Mouse (Mus musculus) neural tube, embryonic 12.5 days (tissue): ENCODE data around the gene Snf8. TPM values are rescaled to one million over a fixed set of nuclear protein-coding genes. Genes with fewer than 3 reads are reported as not detected.

ENCODE experiments used
- ATAC-seq: fragments of 200-750 bp; cut with Nextera tagmentation; 2 replicates; pipeline ENCODE4 v1.8.0; 2017; ENCODE audit warnings: low read depth, mild to moderate bottlenecking, moderate TSS enrichment, moderate library complexity; ENCODE audit not compliant: low FRiP score
- H3K27ac ChIP-seq: fragments of 300-500 bp; sonication (generic); 2 replicates; pipeline ENCODE4 v1.5.1; 2016
- H3K27me3 ChIP-seq: fragments of 300-500 bp; sonication (generic); replicated peaks from 2 replicates; pipeline ENCODE4 v1.6.1; 2016; ENCODE audit warnings: mild to moderate bottlenecking
- H3K36me3 ChIP-seq: fragments of 300-500 bp; sonication (generic); 2 replicates; pipeline ENCODE4 v1.6.1; 2016; ENCODE audit warnings: mild to moderate bottlenecking
- H3K4me1 ChIP-seq: fragments of 300-500 bp; sonication (generic); 2 replicates; pipeline ENCODE4 v1.6.1; 2016
- H3K4me2 ChIP-seq: fragments of 300-500 bp; sonication (generic); replicated peaks from 2 replicates; pipeline ENCODE4 v1.6.1; 2016; ENCODE audit warnings: mild to moderate bottlenecking
- H3K4me3 ChIP-seq: fragments of 300-500 bp; sonication (generic); 2 replicates; pipeline ENCODE4 v1.5.1; 2016
- H3K9ac ChIP-seq: fragments of 300-500 bp; sonication (generic); 2 replicates; pipeline ENCODE4 v1.6.1; 2016; ENCODE audit warnings: mild to moderate bottlenecking
- H3K9me3 ChIP-seq: fragments of 300-500 bp; sonication (generic); 2 replicates; pipeline ENCODE4 v1.6.1; 2016; ENCODE audit warnings: mild to moderate bottlenecking
- WGBS: fragments of 180-500 bp; shearing (Covaris S2); methylation state at CpG from one replicate; pipeline ENCODE4 v1.1.7; 2016; 5-methylcytosine and 5-hydroxymethylcytosine counted together
- polyA plus RNA-seq: library from polyadenylated mRNA; unstranded; fragments of >200 nt; fragmentation: Nextera tagmentation; extraction: Ambion mirVana; gene quantifications from 2 replicates; pipeline ENCODE4 v1.2.1, GENCODE M21; 2016

The Snf8 gene
- polyA plus RNA-seq, 1 experiment from 2014 or later = 134 TPM

DNA sequence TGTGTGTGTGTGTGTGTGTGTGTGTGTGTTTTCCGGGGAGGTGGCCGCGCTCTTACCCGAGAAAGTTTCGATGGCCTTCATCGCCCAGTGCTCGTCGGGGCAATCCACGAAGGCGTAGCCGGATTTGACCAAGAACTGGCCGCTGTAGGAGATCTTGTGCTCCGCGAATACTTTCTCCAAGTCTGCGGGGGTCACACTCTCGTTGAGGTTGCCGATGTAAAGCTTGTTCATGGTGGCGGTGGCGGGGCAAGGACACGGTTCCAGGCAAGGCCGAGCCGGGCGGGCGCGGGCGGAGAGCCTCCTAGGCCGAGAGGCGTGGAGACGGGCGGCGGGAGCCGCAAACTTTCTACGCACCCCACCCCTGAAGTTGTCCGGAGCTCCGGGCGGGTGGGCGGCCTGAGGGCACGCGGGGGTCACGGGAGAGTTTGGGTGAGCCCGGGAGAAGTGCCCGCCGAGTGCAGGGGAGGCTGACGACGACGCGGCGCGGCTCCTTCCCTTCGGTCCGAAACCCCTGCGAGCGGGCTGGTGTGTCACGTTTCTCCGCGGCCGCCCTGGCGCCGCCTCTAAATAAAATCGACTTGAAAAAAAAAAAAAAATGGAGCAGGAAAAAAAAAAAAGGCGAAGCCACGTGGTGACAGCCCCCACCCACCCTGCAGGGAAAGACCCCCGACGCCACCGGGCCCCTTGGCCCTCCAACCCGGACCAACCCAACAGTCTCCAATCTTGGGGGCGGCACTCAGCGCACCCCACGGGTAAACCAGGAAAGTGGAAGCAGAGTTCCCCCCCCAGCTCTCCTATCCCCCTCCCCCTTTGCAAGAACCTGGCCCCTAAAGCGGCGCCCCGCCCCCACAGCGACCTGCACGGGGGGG lies 29.0 kb upstream of the Snf8 start, which contains the start of gene Igf2bp1:
TSS of gene Igf2bp1 (minus strand) at position 538 of the 869 bp plus-strand sequence.
- WGBS = under 1% methylated on average over 69 of the region's 74 CpGs
- peak within 1 kb of the TSS; percentile 95 for H3K27ac ChIP-seq
- H3K4me2 ChIP-seq = peak within 1 kb of the TSS; percentile 88
- H3K9me3 ChIP-seq = no peaks in the 10 kb centered on the region
- no peaks in the 10 kb centered on the region for H3K27me3 ChIP-seq
- no peaks in the 10 kb centered on the region for H3K36me3 ChIP-seq
- ATAC-seq = 0 out of 2 replicates have a peak, but pooled peaks have one; percentile 41
- peak within 1 kb of the TSS; percentile 96 for H3K4me3 ChIP-seq
- H3K9ac ChIP-seq = peak within 1 kb of the TSS; percentile 97
- H3K4me1 ChIP-seq = peaks cover 22% of the 10 kb centered on the region

DNA sequence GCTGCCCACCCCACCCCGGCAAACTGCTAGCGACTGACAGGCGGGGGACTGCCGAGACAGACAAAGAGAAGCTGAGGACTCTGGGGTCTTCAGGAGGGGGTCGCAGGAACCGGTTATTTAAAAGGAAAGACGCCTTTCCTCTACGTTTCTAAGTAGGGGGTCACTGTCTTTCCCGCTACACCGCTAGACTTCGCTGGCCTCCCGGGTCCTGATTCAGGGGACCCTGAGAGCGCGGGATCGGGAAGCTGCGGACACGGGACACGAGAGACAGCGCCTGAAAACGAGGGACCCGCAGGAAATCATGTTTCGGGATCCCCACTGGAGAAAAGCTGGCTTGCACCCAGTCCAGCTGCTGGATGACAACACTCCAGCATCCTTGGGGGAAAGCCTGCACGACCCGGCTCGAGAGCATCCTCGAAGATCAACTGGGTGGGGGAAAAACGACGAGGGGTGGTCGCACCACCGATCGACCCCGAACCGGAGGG lies 28.3 kb upstream of the Snf8 start:
- Histone ChIP-seq H3K27me3 (no peaks in the 10 kb centered on the region), H3K36me3 (no peaks in the 10 kb centered on the region), H3K4me3 (peak overlapping the region; percentile 96), H3K4me1 (peaks cover 21% of the 10 kb centered on the region), H3K9me3 (no peaks in the 10 kb centered on the region), H3K27ac (peak overlapping the region; percentile 95), H3K4me2 (peak overlapping the region; percentile 88), H3K9ac (peak overlapping the region; percentile 97)
- peak; percentile 44 for ATAC-seq
- under 1% methylated on average over 33 of the region's 33 CpGs for WGBS

GRCm38 (mm10) chr11:96006852-96007515 lies 27.7 kb upstream of the Snf8 start:
- WGBS = 1% methylated on average over 65 of the region's 67 CpGs
- H3K4me3 ChIP-seq = peak overlapping the region; percentile 96
- H3K36me3 ChIP-seq = no peaks in the 10 kb centered on the region
- peaks cover 17% of the 10 kb centered on the region for H3K4me1 ChIP-seq
- no peaks in the 10 kb centered on the region for H3K27me3 ChIP-seq
- H3K27ac ChIP-seq = peak overlapping the region; percentile 95
- H3K4me2 ChIP-seq = peak overlapping the region; percentile 88
- peak; percentile 83 for ATAC-seq
- H3K9me3 ChIP-seq = no peaks in the 10 kb centered on the region
- H3K9ac ChIP-seq = peak overlapping the region; percentile 97

- Histone ChIP-seq H3K36me3 (no peaks in the 10 kb centered on the region), H3K9me3 (no peaks in the 10 kb centered on the region), H3K4me1 (peaks cover 13% of the 10 kb centered on the region), H3K27me3 (no peaks in the 10 kb centered on the region), H3K4me2 (peak overlapping the region; percentile 88), H3K9ac (peak overlapping the region; percentile 97), H3K27ac (peak overlapping the region; percentile 95), H3K4me3 (peak overlapping the region; percentile 96)
- WGBS = under 1% methylated on average over 33 of the region's 33 CpGs
- ATAC-seq = peak; percentile 35; the same call in 1 of the 2 replicates
Measured at GRCm38 (mm10) chr11:96007516-96008235, 27.0 kb upstream of the Snf8 start.

DNA sequence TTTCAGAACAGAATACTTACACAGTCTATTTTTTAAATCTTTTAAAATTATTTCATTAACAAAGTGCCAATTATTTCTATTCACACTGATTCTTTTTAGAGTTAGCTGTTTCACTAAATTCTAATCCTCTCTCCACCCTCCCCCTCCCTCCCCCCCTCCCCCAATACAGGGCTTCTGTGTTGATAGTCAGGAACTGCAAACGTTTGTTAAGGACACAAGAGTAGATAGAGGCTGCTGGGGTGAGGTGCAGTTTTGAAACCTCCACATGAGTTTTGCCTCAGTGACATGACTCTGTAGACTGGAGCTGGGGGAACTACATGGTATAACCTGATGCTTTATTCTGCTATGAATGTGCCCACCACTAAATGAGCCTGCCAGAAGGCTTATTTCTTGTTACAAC lies 25.9 kb upstream of the Snf8 start:
- no peak overlapping the region for H3K4me3 ChIP-seq
- no peak overlapping the region for H3K4me2 ChIP-seq
- H3K27me3 ChIP-seq = no peaks in the 10 kb centered on the region
- H3K27ac ChIP-seq = no peak overlapping the region
- H3K9ac ChIP-seq = no peak overlapping the region
- no peaks in the 10 kb centered on the region for H3K36me3 ChIP-seq
- no peaks in the 10 kb centered on the region for H3K9me3 ChIP-seq
- H3K4me1 ChIP-seq = peaks cover 4% of the 10 kb centered on the region
- no peak for ATAC-seq
- 0% methylated on average over 1 of the region's 1 CpGs for WGBS

DNA sequence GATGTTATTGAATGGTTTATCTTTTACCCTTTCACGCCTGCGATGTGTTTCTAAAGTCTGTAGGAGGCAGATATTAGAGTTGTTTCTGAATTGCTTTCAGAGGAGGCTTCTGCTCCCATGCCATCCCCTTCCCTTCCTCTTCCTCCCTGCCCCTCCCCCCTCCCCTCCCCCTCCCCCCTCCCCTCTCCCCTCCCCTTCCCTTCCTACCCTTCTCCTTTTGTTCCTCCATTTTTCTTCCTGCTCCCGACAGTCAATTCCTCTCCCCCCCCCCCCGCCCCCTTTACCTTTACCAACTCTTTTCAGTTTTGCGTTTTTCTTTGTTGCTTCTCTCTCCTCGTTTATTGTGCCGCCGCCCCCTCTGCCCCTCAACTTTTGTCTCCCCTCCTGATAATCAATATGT lies 22.7 kb upstream of the Snf8 start:
- peaks cover 4% of the 10 kb centered on the region for H3K4me1 ChIP-seq
- H3K9ac ChIP-seq = no peak overlapping the region
- H3K27ac ChIP-seq = no peak overlapping the region
- no peak overlapping the region for H3K4me3 ChIP-seq
- no peaks in the 10 kb centered on the region for H3K36me3 ChIP-seq
- H3K9me3 ChIP-seq = no peaks in the 10 kb centered on the region
- no peak for ATAC-seq
- H3K27me3 ChIP-seq = no peaks in the 10 kb centered on the region
- peak overlapping the region; percentile 41 for H3K4me2 ChIP-seq
- 4% methylated on average over 5 of the region's 8 CpGs for WGBS

DNA sequence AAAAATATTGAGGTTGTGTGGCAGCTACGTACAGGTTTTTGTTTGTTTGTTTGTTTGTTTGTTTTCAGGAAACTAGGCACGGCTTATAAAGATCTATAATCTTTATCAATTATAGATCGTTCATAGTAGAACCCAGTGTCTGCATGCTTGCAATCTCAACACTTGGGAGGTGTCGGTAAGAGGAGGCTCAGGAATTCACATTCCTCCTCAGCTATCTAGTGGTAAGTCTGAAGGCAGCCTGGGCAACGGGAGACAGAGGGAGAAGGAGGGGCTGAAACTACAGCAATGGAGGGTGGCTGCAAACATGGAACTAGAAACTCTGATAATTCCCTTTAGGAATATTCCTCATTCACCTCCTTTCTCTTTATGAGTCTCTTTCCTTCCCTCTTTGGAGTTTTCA lies 19.3 kb upstream of the Snf8 start:
- Histone ChIP-seq H3K4me2 (no peak overlapping the region), H3K27me3 (no peaks in the 10 kb centered on the region), H3K4me1 (peaks cover 4% of the 10 kb centered on the region), H3K4me3 (no peak overlapping the region), H3K36me3 (no peaks in the 10 kb centered on the region), H3K9ac (no peak overlapping the region), H3K27ac (no peak overlapping the region), H3K9me3 (no peaks in the 10 kb centered on the region)
- no peak for ATAC-seq
- WGBS = 53% methylated on average over 5 of the region's 5 CpGs

DNA sequence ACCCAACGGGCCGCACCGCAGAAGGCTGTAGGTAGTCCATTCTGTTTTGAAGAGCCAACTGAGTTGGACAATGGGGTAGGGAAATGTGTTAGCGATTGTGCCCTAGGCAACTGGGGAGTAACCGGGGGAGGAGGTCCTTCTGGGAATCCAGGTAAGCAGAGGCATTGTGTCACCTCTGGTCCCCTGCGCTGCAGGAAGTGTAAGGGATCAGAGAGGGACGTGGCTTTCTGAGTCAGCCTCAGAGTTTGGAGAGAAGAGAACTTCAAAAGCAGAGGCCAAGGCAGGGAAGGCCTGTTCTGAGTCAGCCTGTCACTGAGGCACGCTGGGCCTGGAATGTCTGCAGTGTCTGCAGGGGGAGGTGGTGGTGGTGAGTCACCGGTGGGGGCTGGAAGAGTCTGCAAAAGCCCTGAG lies 16.7 kb upstream of the Snf8 start:
- Histone ChIP-seq H3K36me3 (no peaks in the 10 kb centered on the region), H3K27me3 (no peaks in the 10 kb centered on the region), H3K27ac (no peak overlapping the region), H3K9me3 (no peaks in the 10 kb centered on the region), H3K4me2 (no peak overlapping the region), H3K4me1 (no peaks in the 10 kb centered on the region), H3K4me3 (no peak overlapping the region), H3K9ac (no peak overlapping the region)
- no peak for ATAC-seq
- WGBS = 24% methylated on average over 9 of the region's 9 CpGs

DNA sequence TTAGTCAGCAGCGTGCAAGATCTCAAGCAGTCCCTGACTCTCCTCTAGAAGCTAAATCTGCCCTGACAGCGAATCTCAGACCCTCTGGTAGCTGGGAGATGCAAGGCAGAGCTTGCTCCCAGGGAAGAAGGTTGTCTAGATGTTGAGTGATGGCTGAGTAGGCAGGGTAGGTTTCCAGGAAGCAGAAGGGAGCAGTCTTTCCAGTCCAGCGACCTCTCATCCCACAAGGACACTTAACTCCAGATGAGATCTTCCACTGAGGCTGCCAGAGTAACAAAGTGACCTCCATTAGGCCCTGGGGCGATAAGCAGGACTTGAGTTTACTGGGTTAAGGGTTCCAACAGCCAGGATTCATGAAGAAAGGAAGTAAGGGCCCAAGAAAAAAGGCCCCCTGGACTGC lies 14.1 kb upstream of the Snf8 start:
- Histone ChIP-seq H3K9ac (no peak overlapping the region), H3K36me3 (no peaks in the 10 kb centered on the region), H3K27me3 (no peaks in the 10 kb centered on the region), H3K4me2 (no peak overlapping the region), H3K4me3 (no peak overlapping the region), H3K9me3 (no peaks in the 10 kb centered on the region), H3K27ac (no peak overlapping the region), H3K4me1 (no peaks in the 10 kb centered on the region)
- ATAC-seq = no peak
- WGBS = 73% methylated on average over 4 of the region's 4 CpGs

DNA sequence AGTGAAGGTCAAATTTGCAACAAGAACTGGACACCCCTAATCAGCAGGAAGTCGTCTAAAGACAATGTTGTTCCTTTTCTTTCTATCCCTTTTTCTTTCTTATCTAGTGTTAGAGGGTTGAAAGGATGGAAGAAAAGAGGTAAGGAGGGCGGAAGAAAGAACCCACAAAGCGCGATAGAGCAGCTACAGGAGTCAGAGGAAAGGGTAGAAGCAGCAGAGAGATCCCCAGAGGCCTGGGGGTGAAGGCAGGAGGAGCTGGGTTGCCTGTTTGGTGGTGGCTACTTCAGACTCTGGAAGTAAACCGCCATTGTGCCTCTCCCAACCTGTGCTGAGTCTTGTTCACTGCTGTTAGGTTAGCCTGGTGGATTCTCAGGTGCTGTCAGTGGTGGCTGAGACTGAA lies 6.6 kb upstream of the Snf8 start:
- Histone ChIP-seq H3K27me3 (no peaks in the 10 kb centered on the region), H3K27ac (no peak overlapping the region), H3K4me1 (no peaks in the 10 kb centered on the region), H3K9ac (no peak overlapping the region), H3K9me3 (no peaks in the 10 kb centered on the region), H3K36me3 (no peaks in the 10 kb centered on the region), H3K4me3 (no peak overlapping the region), H3K4me2 (no peak overlapping the region)
- no peak for ATAC-seq
- 65% methylated on average over 5 of the region's 5 CpGs for WGBS

DNA sequence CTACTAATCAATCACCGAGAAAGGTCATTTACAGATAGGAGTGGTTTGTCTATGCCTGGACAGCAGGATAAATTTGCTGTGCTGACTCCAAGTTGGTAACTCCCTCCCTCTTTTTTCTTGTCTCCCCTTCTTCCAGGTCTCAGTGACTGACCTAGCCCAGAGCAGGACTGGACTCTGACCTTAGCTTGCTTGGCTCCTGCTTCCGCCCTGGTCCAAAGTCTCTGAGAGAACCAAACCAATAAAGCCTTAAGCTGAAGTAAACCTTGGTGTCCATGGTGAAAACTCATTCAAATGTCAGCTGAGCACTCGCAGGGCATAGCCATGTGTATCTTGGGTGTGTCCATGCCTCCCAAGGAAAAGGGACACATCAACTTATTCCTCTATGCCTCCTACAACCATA lies 4.1 kb upstream of the Snf8 start:
- no peak overlapping the region for H3K4me3 ChIP-seq
- H3K27ac ChIP-seq = no peak overlapping the region
- no peak for ATAC-seq
- peaks cover 6% of the 10 kb centered on the region for H3K4me1 ChIP-seq
- H3K4me2 ChIP-seq = no peak overlapping the region
- H3K9ac ChIP-seq = no peak overlapping the region
- H3K9me3 ChIP-seq = no peaks in the 10 kb centered on the region
- WGBS = 89% methylated on average over 3 of the region's 3 CpGs
- no peaks in the 10 kb centered on the region for H3K27me3 ChIP-seq
- no peaks in the 10 kb centered on the region for H3K36me3 ChIP-seq

GRCm38 (mm10) chr11:96031701-96032100 lies 3.0 kb upstream of the Snf8 start:
- Histone ChIP-seq H3K4me2 (no peak overlapping the region), H3K27me3 (no peaks in the 10 kb centered on the region), H3K9ac (no peak overlapping the region), H3K36me3 (no peaks in the 10 kb centered on the region), H3K4me3 (no peak overlapping the region), H3K27ac (no peak overlapping the region), H3K9me3 (no peaks in the 10 kb centered on the region), H3K4me1 (peaks cover 9% of the 10 kb centered on the region)
- no peak for ATAC-seq
- WGBS = 83% methylated on average over 2 of the region's 2 CpGs
